Mouse (Mus musculus) stomach, embryonic 15.5 days (tissue): ENCODE data around the gene Nr2f2. TPM values are rescaled to one million over a fixed set of nuclear protein-coding genes. Genes with fewer than 3 reads are reported as not detected.

Experiments
- ATAC-seq: fragments of 200-750 bp; cut with Nextera tagmentation; 2 replicates; pipeline ENCODE4 v1.8.0; 2017; ENCODE audit warnings: low read depth, moderate number of reproducible peaks, moderate TSS enrichment; ENCODE audit not compliant: insufficient read depth, low FRiP score
- H3K27ac ChIP-seq: fragments of 300-500 bp; sonication (generic); 2 replicates; pipeline ENCODE4 v1.5.1; 2015; ENCODE audit warnings: mild to moderate bottlenecking, inconsistent platforms
- H3K27me3 ChIP-seq: fragments of 300-500 bp; sonication (generic); replicated peaks from 2 replicates; pipeline ENCODE4 v1.6.1; 2015; ENCODE audit warnings: inconsistent platforms
- H3K36me3 ChIP-seq: fragments of 300-500 bp; sonication (generic); 2 replicates; pipeline ENCODE4 v1.6.1; 2015; ENCODE audit warnings: inconsistent platforms
- H3K4me1 ChIP-seq: fragments of 300-500 bp; sonication (generic); 2 replicates; pipeline ENCODE4 v1.6.1; 2015; ENCODE audit warnings: inconsistent platforms
- H3K4me2 ChIP-seq: fragments of 300-500 bp; sonication (generic); 2 replicates; pipeline ENCODE4 v1.6.1; 2015; ENCODE audit warnings: mild to moderate bottlenecking, inconsistent platforms
- H3K4me3 ChIP-seq: fragments of 300-500 bp; sonication (generic); replicated peaks from 2 replicates; pipeline ENCODE4 v1.5.1; 2015; ENCODE audit warnings: inconsistent platforms
- H3K9ac ChIP-seq: fragments of 300-500 bp; sonication (generic); 2 replicates; pipeline ENCODE4 v1.6.1; 2015; ENCODE audit warnings: inconsistent platforms
- H3K9me3 ChIP-seq: fragments of 300-500 bp; sonication (generic); 2 replicates; pipeline ENCODE4 v1.6.1; 2016; ENCODE audit warnings: inconsistent platforms
- WGBS: fragments of 180-500 bp; shearing (Covaris S2); methylation state at CpG from one replicate; pipeline ENCODE4 v1.1.7; 2015; 5-methylcytosine and 5-hydroxymethylcytosine counted together
- polyA plus RNA-seq: library from polyadenylated mRNA; unstranded; fragments of >200 nt; fragmentation: Nextera tagmentation; extraction: Ambion mirVana; gene quantifications from 2 replicates; pipeline ENCODE4 v1.2.1, GENCODE M21; 2015

Nr2f2 gene
- polyA plus RNA-seq, 1 experiment from 2014 or later: 66.9 TPM

GRCm38 (mm10) chr7:70355691-70356568 is 10.6 kb downstream of the Nr2f2 start:
- Histone ChIP-seq H3K4me2 (peak overlapping the region; percentile 70), H3K4me1 (peaks cover 5% of the 10 kb centered on the region; the same call in 1 of the 2 replicates), H3K9me3 (no peaks in the 10 kb centered on the region), H3K4me3 (peak overlapping the region; percentile 71), H3K36me3 (0 out of 2 replicates have a peak, but pooled peaks cover 5% of the 10 kb centered on the region), H3K27me3 (no peaks in the 10 kb centered on the region), H3K27ac (peak overlapping the region; percentile 67), H3K9ac (peak overlapping the region; percentile 32)
- WGBS: 18% methylated on average over 5 of the region's 5 CpGs
- no peak for ATAC-seq

DNA sequence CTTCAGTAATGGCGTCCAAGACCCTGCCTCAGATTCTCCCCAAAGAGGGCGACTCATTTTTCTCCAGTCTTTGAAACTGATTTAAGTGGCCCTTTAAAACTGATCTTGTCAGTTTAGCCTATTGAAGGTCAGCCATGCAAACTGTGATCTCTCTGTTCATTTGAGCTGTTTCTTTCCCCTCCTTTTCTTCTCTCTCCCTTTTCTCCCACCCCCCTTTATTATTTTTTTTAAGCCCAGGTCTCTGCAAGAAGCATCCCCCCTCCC is 11.2 kb downstream of the Nr2f2 start:
- Histone ChIP-seq H3K4me1 (peaks cover 6% of the 10 kb centered on the region; the same call in 1 of the 2 replicates), H3K4me2 (peak overlapping the region; percentile 70), H3K27me3 (no peaks in the 10 kb centered on the region), H3K27ac (peak overlapping the region; percentile 59), H3K36me3 (0 out of 2 replicates have a peak, but pooled peaks cover 5% of the 10 kb centered on the region), H3K4me3 (peak overlapping the region; percentile 71), H3K9me3 (no peaks in the 10 kb centered on the region), H3K9ac (no peak overlapping the region; the same call in 1 of the 2 replicates)
- 8% methylated on average over 2 of the region's 2 CpGs for WGBS
- no peak for ATAC-seq

DNA sequence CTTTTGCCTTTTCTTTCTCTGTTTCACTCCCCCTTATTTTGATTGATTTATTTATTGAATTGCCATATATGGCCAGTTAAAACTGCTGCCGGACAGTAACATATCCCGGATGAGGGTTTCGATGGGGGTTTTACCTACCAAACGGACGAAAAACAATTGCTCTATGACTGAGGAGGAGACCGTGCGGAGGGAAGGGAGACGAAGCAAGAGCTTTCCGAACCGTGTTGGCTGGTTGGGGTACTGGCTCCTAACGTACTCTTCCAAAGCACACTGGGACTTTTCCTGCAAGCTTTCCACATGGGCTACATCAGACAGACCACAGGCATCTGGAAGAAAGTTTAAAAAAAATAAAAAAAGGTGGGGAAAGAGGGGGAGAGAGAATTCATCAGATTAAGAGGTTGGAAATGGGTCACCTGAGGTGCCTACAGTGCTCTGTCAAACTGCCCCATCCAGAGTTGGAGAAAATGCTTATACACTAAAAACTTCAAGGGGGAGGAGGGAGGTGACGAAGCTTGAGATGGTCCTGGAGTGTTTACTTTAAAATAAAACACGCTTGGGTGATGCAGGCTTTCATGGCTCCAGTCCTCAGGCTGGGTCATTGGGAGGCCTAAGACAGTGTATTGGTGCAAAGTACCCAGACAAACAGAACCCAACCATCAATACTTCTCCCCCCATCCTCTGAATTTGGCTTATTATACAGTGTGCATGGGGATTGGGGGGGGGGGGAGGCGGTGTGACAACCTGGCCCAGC is 11.8 kb downstream of the Nr2f2 start:
- peak overlapping the region; percentile 9; the same call in 1 of the 2 replicates for H3K9ac ChIP-seq
- WGBS: 12% methylated on average over 14 of the region's 14 CpGs
- no peak for ATAC-seq

DNA sequence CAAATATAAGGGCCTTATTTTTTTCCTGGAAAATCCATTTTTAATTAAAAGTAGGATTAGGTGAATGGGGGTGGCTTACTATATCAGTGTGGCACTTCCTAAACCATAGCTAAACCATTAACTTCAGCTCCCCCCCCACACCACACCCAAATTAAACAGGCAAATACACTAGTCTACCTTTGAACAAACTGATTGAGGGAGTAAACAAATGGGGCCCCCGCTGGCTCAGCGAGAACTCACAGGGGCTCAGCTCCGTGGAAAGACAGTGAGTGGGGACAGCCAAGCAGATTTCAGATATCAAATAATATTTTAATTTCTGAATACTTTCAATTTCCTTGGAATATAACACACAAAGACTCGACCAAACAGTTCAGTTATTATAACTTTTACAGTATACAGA is 13.4 kb downstream of the Nr2f2 start:
- H3K9me3 ChIP-seq: no peaks in the 10 kb centered on the region
- H3K4me3 ChIP-seq: peak overlapping the region; percentile 23; the same call in 1 of the 2 replicates
- peaks cover 16% of the 10 kb centered on the region for H3K4me1 ChIP-seq
- 12% methylated on average over 4 of the region's 4 CpGs for WGBS
- no peak overlapping the region for H3K9ac ChIP-seq
- 0 out of 2 replicates have a peak, but pooled peaks cover 5% of the 10 kb centered on the region for H3K36me3 ChIP-seq
- H3K27ac ChIP-seq: no peak overlapping the region; the same call in 1 of the 2 replicates
- peak overlapping the region; percentile 71 for H3K4me2 ChIP-seq
- ATAC-seq: no peak
- no peaks in the 10 kb centered on the region for H3K27me3 ChIP-seq

More for the DNA sequence above, 11.8 kb downstream of the Nr2f2 start:
- H3K4me3 ChIP-seq: peak overlapping the region; percentile 71
- 0 out of 2 replicates have a peak, but pooled peaks cover 5% of the 10 kb centered on the region for H3K36me3 ChIP-seq
- H3K4me2 ChIP-seq: peak overlapping the region; percentile 70
- H3K27ac ChIP-seq: peak overlapping the region; percentile 59
- H3K9me3 ChIP-seq: no peaks in the 10 kb centered on the region
- H3K4me1 ChIP-seq: peaks cover 10% of the 10 kb centered on the region; the same call in 1 of the 2 replicates
- no peaks in the 10 kb centered on the region for H3K27me3 ChIP-seq

DNA sequence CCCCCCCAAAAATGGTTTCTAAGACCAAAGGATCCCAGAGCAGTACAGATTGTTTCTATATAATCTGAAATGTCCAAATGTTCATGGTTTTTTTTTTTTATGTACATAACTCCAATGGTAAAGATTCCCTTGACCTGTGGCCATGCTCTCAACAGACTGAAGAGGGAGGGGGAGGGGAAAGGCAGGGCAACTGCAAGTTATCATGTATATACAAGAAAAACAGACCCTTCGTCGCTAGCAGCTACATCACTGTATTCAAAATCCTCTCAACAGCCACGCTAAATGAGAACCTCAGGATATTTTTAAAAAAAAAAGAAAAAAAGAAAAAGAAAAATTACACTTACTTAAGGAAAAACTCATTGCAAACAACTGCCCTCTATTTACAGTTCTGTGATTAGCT is 13.9 kb downstream of the Nr2f2 start:
- Histone ChIP-seq H3K27me3 (no peaks in the 10 kb centered on the region), H3K9ac (no peak overlapping the region), H3K4me2 (peak overlapping the region; percentile 71), H3K27ac (peak overlapping the region; percentile 89; the same call in 1 of the 2 replicates), H3K4me3 (peak overlapping the region; percentile 54), H3K4me1 (peaks cover 17% of the 10 kb centered on the region), H3K36me3 (0 out of 2 replicates have a peak, but pooled peaks cover 5% of the 10 kb centered on the region), H3K9me3 (no peaks in the 10 kb centered on the region)
- 21% methylated on average over 3 of the region's 3 CpGs for whole genome bisulfite sequencing
- no peak for ATAC-seq

- Histone ChIP-seq H3K4me2 (peak overlapping the region; percentile 71), H3K9ac (no peak overlapping the region), H3K9me3 (no peaks in the 10 kb centered on the region), H3K27me3 (no peaks in the 10 kb centered on the region), H3K4me3 (peak overlapping the region; percentile 54), H3K4me1 (peaks cover 17% of the 10 kb centered on the region), H3K27ac (peak overlapping the region; percentile 89), H3K36me3 (0 out of 2 replicates have a peak, but pooled peaks cover 5% of the 10 kb centered on the region)
- WGBS: 4% methylated on average over 1 of the region's 1 CpGs
- ATAC-seq: no peak
Observed at GRCm38 (mm10) chr7:70351981-70352560, 14.5 kb downstream of the Nr2f2 start.

DNA sequence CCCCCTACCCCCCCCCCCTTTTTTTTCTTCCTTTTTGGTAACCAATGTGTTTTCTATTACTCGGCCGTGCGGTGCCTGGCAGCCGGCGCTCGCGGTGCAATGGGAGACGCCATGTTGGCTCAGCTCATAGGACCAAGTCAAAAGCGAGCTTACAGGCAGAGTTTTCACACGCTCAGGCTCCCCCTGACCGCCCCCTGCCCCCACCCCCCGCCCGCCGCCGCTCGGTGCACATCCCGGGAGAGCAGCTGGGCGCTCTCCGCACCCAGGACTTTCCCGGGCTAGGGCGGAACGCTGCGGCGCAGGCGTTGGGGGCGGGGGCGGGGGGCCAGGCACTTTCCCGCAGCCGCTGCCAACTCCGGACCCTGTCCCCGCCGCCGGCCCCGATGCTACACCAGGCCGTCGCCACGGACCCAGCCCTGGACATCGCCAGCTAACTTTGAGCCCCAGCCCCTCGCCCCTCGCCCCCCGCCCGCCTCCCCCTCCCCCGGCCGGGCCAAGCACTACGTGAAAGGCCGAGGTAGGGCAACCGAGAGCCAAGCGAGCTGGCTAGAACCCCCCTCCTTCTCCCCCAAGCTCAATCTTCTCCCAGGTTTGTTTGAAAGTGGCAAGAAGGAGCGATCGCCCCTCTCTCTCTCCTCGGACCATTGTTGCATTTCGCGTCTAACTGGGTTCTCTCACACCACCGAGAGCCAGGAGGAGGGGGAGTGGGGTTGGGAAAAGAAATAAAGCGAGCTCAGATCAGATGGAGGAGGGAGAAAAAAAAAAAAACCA is 15.6 kb downstream of the Nr2f2 start:
- H3K4me1 ChIP-seq: peaks cover 19% of the 10 kb centered on the region
- peak overlapping the region; percentile 89 for H3K27ac ChIP-seq
- H3K9ac ChIP-seq: peak overlapping the region; percentile 58
- H3K27me3 ChIP-seq: no peaks in the 10 kb centered on the region
- no peaks in the 10 kb centered on the region for H3K36me3 ChIP-seq
- peak overlapping the region; percentile 54 for H3K4me3 ChIP-seq
- H3K9me3 ChIP-seq: no peaks in the 10 kb centered on the region
- WGBS: under 1% methylated on average over 51 of the region's 55 CpGs
- peak; percentile 65 for ATAC-seq
- H3K4me2 ChIP-seq: peak overlapping the region; percentile 71

DNA sequence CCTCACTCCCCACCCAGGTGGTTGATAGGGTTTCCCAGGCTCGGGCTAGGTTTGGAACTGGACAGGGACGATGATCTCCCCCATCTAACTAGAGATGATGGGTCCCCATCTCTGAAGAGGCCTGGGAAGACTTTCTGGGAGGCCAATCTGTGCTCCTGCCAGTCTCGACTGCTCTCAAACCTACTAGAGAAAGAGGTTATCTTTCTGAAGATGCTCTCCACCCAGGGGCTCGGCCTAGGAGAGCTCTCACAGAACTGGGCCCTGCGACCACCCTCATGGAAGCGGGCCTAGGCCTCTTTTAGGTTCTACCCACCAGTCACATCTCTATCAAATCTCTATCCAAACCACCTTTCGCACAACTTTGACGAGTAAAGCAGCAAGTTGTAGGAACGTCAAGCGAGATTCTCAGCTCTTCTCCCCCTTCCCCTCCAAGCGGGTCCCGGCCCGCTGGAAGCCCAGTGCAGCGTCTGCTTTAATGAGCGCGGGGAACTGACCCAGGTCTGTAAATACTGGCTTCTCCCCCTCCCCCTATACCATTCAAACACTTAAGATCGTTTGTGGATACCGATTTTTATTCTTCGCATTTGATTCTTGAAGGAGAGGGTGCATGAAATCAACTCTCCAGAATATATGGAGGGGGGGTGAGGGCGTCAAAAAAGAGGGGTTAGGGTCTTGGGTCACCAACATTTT is 16.4 kb downstream of the Nr2f2 start:
- H3K4me2 ChIP-seq: peak overlapping the region; percentile 71
- WGBS: 13% methylated on average over 20 of the region's 20 CpGs
- no peaks in the 10 kb centered on the region for H3K9me3 ChIP-seq
- no peaks in the 10 kb centered on the region for H3K27me3 ChIP-seq
- ATAC-seq: no peak
- no peak overlapping the region for H3K9ac ChIP-seq
- peak overlapping the region; percentile 89 for H3K27ac ChIP-seq
- peak overlapping the region; percentile 54 for H3K4me3 ChIP-seq
- peaks cover 17% of the 10 kb centered on the region for H3K4me1 ChIP-seq
- H3K36me3 ChIP-seq: no peaks in the 10 kb centered on the region

GRCm38 (mm10) chr7:70348977-70349615 is 17.4 kb downstream of the Nr2f2 start:
- Histone ChIP-seq H3K9ac (no peak overlapping the region), H3K4me2 (peak overlapping the region; percentile 71), H3K4me1 (peaks cover 24% of the 10 kb centered on the region), H3K4me3 (peak overlapping the region; percentile 54), H3K9me3 (no peaks in the 10 kb centered on the region), H3K36me3 (no peaks in the 10 kb centered on the region), H3K27me3 (no peaks in the 10 kb centered on the region), H3K27ac (peak overlapping the region; percentile 89)
- 26% methylated on average over 11 of the region's 11 CpGs for WGBS
- no peak for ATAC-seq
